Mouse (Mus musculus) cortical plate, adult 2 months (tissue): ENCODE measurements around the gene Inhbe. TPM values are rescaled to one million over a fixed set of nuclear protein-coding genes. Genes with fewer than 3 reads are reported as not detected.

Source experiments
- H3K27ac ChIP-seq: fragments of 200-500 bp; 2 replicates; pipeline ENCODE4 v1.5.1; 2012; ENCODE audit warnings: low read length, control low read depth, inconsistent platforms; ENCODE audit not compliant: insufficient read depth
- H3K4me1 ChIP-seq: fragments of 200-500 bp; 2 replicates; pipeline ENCODE4 v1.6.1; 2011; ENCODE audit warnings: low read length; ENCODE audit not compliant: control insufficient read depth, insufficient read depth
- H3K4me3 ChIP-seq: fragments of 200-500 bp; 2 replicates; pipeline ENCODE4 v1.5.1; 2011; ENCODE audit warnings: mild to moderate bottlenecking, low read length, control low read depth; ENCODE audit not compliant: insufficient read depth
- CTCF ChIP-seq: fragments of 200-500 bp; IDR thresholded peaks from 2 replicates; pipeline ENCODE4 v1.5.1; 2011; ENCODE audit warnings: mild to moderate bottlenecking, control low read depth, low read length; ENCODE audit not compliant: insufficient read depth; ENCODE audit errors: extremely low read depth
- POLR2A ChIP-seq: fragments of 200-500 bp; IDR thresholded peaks from 2 replicates; pipeline ENCODE4 v1.6.1; 2011; ENCODE audit warnings: mild to moderate bottlenecking, low read length, control low read depth; ENCODE audit not compliant: insufficient read depth; ENCODE audit errors: extremely low read depth
- polyA plus RNA-seq: library from polyadenylated mRNA; depleted of rRNA; stranded (reverse); fragments of >200 nt; gene quantifications from 2 replicates; pipeline ENCODE4 v1.2.3, GENCODE M21; 2012

Gene Inhbe
- polyA plus RNA-seq, 1 experiment = 0.10 TPM

DNA sequence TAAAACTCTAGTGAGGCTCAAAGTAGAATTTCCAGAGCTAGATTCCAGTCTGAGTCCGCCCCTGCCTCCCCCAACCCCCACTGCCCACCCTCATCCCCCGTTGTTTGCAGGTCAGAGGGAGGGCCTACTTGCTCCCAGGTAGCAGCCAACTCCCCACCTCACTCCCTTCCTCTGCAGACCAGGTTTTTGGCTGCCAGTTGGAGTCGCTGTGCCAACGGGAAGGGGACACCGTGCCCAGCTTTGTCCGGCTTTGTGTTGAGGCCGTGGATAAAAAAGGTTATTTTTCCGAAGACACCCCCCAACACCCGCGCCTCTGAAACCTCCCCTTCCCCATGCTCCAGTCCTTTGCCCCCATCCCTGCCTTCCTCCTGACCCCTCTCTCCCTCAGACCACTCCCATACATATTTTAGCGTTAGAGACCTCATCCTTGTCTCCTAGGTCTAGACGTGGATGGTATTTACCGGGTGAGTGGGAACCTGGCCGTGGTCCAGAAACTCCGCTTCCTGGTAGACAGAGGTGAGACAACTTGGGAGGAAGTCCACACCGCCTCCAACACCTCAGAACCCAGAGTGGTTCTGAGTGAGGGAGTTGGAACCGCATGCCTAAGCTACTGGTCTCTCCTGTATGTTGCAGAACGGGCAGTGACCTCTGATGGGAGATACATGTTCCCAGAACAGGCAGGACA, 26.6 kb downstream of the Inhbe start:
- Histone ChIP-seq H3K27ac (no peak overlapping the region), H3K4me3 (no peak overlapping the region), H3K4me1 (no peaks in the 10 kb centered on the region)
- TF ChIP-seq POLR2A = no peak
- no peak for TF ChIP-seq CTCF

DNA sequence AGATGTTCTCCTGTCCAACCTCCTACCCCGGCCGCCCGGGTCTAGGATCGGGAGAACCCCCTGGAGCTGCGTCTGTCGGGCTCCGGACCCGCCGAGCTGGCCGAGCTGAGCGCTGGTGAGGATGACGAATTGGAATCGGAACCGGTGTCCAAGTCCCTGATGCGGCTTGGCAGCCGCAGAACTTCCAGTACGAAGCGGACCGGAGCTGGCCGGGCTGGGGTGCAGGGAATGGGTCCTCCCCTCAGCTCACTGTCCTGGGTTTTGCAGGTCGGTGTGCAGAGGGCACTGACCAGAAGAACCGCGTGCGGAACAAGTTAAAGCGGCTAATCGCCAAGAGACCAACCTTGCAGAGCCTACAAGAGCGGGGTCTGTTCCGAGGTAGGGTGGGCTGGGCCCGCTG, 27.4 kb downstream of the Inhbe start:
- TF ChIP-seq POLR2A = no peak
- no peak for TF ChIP-seq CTCF
- Histone ChIP-seq H3K27ac (no peak overlapping the region), H3K4me3 (peak overlapping the region; percentile 5; the same call in 1 of the 2 replicates), H3K4me1 (no peaks in the 10 kb centered on the region)

DNA sequence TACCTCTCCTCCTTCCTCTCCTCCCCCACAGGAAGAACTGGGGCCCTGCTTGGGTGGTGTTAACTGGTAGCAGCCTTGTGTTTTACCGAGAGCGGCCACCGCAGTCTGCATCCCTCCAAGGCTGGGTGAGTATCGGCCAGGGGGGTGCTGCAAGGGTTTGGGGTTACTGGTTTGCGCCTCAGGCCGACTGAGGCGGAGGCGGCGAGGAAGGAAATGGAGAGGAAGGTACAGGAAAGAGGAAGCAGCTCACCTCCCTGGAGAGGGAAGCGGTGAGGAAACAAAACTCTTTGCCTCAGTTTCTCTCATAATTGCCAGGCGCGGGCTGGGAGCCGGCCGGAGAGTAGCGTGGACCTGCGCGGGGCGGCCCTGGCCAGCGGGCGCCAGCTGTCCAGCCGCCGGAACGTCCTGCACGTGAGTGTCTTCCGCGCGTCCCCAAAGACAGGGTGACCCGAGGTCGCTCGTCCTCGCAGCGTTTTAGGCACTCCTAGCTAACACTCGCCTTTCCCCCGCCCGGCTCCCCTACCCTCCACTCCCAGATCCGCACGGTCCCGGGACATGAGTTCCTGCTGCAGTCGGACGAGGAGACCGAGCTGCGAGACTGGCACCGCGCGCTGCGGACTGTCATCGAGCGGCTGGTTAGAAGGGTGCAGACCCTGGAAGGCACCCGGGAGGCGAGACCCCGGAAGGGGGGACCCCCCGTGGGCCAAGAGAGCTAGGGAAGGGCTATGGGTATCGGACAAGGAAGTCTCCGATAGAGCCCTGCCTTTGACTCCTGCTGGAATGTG, 28.0 kb downstream of the Inhbe start:
- Histone ChIP-seq H3K4me1 (no peaks in the 10 kb centered on the region), H3K4me3 (peak overlapping the region; percentile 5; the same call in 1 of the 2 replicates), H3K27ac (no peak overlapping the region)
- TF ChIP-seq CTCF (no peak), POLR2A (no peak)

DNA sequence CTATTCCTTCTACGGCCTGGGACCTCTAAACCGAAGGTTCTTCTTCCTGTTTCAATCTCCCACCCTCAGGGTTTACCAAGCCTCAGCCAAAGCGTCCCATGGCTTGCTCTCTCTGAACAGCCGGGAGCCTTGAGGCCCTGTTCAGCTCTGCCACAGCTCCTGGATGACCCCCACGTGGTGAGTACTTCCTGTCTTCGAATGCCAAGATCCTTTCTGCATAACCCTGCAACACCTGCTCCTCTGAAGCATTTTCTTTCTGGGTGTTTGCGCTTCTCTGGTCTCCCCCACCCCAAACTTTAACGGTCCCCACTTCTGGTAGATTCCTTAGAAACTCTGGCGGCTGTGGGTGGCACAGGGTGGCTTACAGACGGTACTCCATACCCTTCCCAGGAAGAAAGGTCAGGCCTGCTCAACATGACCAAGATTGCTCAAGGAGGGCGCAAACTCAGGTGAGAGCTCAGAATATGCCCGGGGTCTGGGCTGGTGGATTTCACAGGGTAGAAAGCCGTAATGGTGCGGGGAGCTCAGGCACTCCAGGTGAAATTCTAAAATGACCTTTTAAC, 28.7 kb downstream of the Inhbe start:
- no peak overlapping the region for H3K27ac ChIP-seq
- TF ChIP-seq POLR2A (no peak), CTCF (no peak)
- H3K4me1 ChIP-seq = no peaks in the 10 kb centered on the region
- H3K4me3 ChIP-seq = no peak overlapping the region

DNA sequence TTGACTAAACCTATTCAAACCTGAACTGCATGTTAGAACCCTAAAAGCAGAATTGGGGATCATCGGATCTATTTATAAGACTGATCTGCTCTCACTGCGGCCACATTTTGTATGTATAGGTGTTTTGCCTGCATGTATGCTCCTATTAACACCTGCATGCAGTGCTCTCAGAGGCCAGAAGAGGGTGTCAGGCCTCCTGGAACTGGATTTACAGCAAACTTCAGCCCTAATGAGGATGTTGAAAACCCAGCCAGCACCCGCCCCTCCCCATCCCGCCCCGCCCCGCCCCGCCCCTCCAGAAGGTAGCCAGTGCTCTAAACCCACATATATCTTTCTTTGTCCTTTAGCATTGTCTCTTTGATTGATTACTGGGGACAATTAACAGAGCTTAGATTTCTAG, 29.7 kb downstream of the Inhbe start:
- Histone ChIP-seq H3K4me1 (no peaks in the 10 kb centered on the region), H3K27ac (no peak overlapping the region), H3K4me3 (no peak overlapping the region)
- TF ChIP-seq POLR2A (no peak), CTCF (peak; percentile 31; the same call in 1 of the 2 replicates)

DNA sequence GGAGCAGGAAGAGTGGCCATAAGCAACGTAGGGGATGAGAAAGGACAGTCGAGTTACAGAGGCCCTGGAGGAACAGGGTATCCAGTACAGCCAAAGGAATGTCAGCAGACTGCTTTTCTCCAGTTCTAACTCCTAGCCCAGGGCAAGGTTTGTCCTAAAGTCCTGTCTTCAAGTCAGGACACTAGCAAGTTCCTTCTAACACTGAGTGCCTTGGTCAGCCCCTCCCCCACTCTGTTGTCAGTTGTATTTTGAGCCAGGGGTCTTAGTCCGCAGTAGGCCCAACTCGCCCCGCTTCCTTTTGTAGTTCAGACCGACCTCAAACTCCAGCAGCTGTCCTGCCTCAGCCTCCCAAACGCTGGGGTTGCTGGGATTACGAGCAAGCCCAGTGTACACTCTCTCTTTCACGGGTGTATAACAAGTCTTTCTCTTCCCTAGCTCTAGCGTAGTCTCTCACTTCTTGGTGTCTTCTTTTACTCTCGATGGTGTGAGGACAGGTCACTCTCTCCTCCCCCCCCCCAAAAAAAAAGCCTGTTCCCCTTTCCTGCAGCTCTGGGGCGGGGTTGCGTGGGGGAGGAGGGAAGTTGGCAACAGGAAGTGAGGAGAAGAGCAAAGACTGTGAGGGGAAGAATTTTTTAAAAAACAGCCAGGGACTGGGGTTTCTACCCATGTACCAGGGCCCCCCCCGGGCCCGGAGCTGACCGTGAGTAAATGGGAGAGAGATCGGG, 30.9 kb downstream of the Inhbe start:
- Histone ChIP-seq H3K4me3 (no peak overlapping the region), H3K27ac (no peak overlapping the region), H3K4me1 (no peaks in the 10 kb centered on the region)
- TF ChIP-seq POLR2A (no peak), CTCF (no peak)

DNA sequence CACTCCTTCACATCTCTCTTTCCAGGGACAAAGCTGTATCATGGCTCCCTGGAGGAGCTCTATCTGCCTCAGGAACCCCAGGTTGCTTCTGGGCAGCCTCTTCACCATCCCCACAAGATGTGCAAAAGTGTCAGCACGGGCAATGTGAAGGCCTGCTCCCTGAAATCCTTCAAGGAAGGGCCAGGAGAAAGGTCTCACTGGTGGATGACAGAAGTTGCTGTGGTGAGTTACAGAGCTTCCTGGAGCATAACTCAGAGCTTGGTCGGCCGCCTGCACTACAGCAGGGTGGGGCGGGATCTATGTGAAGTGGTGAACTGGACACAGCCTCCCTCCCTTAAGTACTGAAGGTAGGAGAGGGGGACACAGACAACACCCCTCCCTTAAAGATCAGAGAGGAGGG, 31.5 kb downstream of the Inhbe start:
- TF ChIP-seq POLR2A (no peak), CTCF (no peak)
- Histone ChIP-seq H3K4me1 (no peaks in the 10 kb centered on the region), H3K27ac (no peak overlapping the region), H3K4me3 (no peak overlapping the region)

DNA sequence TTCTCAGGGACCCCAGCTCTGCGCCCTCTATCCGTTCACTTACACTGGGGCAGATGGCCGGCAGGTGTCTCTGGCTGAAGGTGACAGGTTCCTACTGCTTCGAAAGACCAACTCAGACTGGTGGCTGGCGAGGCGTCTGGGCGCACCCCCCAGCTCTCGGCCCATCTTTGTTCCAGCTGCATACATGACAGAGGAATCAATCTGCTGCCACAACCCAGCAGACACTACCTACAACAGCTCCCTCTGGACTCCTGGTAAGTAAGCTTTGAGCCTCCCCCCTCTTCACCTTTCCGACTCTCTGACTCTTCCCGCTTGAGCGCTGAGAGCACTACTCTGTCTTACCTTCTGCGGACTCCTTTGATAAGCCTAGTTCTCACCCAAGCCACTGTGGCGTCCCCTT, 32.0 kb downstream of the Inhbe start:
- no peaks in the 10 kb centered on the region for H3K4me1 ChIP-seq
- no peak overlapping the region for H3K4me3 ChIP-seq
- TF ChIP-seq POLR2A (no peak), CTCF (no peak)
- H3K27ac ChIP-seq = no peak overlapping the region

DNA sequence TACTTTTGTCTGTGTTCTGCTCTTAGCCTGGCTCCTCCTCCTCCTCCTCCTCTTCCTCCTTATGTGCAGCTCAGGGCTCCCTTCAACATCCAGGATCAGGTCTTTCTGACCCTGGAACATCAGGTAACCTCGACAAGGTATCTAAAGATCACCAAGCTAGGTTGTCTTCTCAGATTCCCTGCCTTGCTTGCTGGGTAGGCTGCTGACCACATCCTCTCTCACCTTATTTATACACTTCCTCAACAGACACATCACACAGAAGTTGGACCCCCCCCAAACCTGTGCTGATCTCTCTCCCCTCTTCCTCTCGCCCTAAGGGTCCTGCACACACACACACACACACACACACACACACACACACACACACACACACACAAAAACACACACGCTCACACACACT, 32.6 kb downstream of the Inhbe start, which contains the start of gene Arhgap9:
TSS of gene Arhgap9 (plus strand) at position 344 of the 400 bp plus-strand sequence.
- Histone ChIP-seq H3K4me1 (no peaks in the 10 kb centered on the region), H3K4me3 (no peak within 1 kb of the TSS), H3K27ac (no peak within 1 kb of the TSS)
- no peak for TF ChIP-seq CTCF
- TF ChIP-seq POLR2A = no peak
